Mouse (Mus musculus) monocyte, adult 2 months (primary cell): ENCODE measurements around the gene Olfr972.
"Not testable (repeated sequence)": the region's sequence is repeated elsewhere in the genome, so short reads cannot be mapped to it uniquely, and the experiment has no call there.

ENCODE experiments used
- DNase-seq, 2 experiments: peaks; one replicate each; pipeline ENCODE4 v3.0.0; 2022; ENCODE audit warnings: low spot score in 2 of 2, low read depth in 1 of 2

The Olfr972 gene

DNA sequence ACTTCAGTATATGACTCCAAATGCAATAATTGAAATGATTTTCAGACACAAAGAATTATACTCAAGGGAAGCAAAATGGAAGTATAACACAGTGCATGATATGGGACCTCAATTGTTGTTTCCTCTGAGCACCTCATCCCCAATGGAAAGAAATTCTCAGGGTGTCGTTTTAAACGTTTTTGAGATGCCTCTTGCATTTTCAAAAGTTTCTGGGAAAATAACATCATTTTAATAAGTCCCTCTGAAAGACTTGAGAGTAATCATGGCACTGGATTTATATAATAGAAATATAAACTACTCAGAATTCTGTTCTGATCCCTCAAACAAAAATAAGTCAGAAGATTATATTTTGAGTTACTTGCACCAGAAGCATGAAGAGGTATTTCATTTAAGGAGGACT lies at the start of gene Olfr972:
Gene Olfr972, plus strand, starts transcription at position 301 of the 400 bp plus-strand sequence.
- no peak for DNase-seq

DNA sequence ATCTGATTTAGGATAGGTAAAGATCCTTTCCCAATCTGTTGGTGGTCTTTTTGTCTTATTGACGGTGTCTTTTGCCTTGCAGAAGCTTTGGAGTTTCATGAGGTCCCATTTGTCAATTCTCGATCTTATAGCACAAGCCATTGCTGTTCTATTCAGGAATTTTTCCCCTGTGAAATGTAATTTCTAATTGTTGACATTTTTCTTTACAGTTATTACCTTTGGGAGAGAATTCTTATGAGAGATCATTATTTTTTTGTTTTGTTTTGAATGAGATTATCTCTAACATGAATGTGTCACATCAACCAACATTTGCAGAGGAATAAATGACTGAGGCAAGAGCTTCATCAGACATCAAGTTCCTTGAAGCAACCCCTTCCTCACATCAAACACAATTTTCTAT lies 29.6 kb upstream of the Olfr972 start, which contains the start of gene Olfr971:
Gene Olfr971, plus strand, starts transcription at position 301 of the 400 bp plus-strand sequence.
- DNase-seq: not testable (repeated sequence)

DNA sequence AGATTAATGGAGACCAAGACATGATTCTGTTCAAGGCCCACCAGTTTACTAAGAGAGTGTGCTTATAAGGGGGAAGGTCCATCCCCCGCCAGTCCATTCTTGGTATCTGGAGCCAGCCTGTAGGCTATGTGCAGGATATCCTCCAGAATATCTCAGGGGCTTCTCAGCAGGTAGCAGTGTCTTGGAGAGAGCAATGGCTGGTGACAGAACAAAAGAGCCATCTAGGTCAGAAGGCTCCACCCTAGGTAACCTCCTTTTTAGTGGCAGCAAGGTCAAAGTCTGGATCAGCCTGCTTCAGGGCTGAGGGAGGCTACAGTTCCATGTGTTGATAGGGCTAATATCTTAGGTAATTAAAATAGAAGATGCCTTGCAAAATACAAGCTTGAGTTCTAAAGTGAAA lies 5.8 kb downstream of the Olfr972 start:
- DNase-seq: not testable (repeated sequence)

DNA sequence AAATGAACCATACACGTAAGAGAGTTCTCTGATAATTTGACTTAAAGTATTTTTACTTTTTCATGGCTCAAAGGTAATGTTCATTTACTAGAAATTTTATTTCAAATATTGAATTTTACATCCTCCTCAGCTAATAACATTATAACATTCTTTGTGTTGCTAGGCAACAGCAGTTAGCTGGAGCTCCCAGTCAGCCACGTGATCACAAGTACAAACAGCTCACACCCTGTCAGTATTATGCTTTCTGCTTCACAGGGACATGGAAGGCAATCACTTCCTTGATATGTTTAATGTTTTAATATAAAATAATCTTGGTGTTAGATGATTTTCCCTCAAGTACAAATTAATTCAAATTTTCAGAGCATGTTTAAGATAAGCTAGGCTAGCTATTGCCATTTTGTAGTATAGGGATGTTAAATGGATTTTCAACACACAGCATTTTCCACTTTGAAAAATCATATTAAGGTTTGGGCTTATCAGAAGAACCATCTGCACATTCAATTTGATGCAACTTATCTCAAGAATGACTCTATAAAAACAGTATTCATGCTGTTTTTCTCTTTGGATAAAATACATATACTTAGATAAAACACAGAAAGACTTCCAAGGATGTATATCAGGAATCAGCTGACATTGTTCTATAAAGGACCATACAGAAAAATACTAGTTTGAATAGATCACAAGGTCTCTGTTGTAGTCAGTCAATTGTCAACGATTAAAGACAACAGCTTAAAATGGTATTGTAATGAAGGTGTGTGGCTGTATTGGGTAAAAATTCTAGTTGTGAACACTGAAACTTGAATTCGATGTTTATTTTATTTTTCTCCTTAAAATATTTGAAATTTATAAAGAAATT lies 11.5 kb downstream of the Olfr972 start:
- DNase-seq: not testable (repeated sequence)

- DNase-seq: no peak
Observed at GRCm38 (mm10) chr9:39905106-39905505, 38.9 kb downstream of the Olfr972 start.

DNA sequence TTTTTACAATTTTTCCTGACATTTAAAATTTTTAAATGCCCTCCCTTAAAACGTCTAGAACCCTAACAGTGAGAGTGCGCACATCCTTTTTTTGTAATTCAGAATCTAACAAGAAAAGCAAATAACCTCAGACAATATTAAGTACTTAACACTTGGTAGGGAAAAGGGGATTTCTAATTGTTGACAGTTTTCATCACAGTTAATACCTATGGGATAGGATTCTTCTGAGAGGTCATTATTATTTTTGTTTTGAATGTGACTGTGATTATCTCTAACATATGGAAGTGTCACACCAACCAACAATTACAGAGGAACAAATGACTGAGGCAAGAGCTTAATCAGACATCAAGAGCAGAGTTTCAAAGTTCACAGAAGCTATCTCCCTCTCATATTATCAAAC lies 40.8 kb downstream of the Olfr972 start, which contains the start of gene Olfr229:
Gene Olfr229, plus strand, starts transcription at position 301 of the 400 bp plus-strand sequence.
- no peak for DNase-seq

- DNase-seq: peak in 1 of 2 experiments; percentile 1
Observed at GRCm38 (mm10) chr9:39909939-39910338, 43.7 kb downstream of the Olfr972 start.
